Mouse (Mus musculus): ENCODE measurements around the gene Gdf7. TPM values are rescaled to one million over a fixed set of nuclear protein-coding genes. Genes with fewer than 3 reads are reported as not detected.

Gene Gdf7
- polyA plus RNA-seq, 1 experiment from 2014 or later: not detected

- Histone ChIP-seq H3K4me3 (no peak overlapping the region), H3K36me3 (ENCODE audit: poor library complexity, severe bottlenecking) (peaks cover 39% of the 10 kb centered on the region), H3K27ac (no peak overlapping the region; the same call in 1 of the 2 replicates), H3K9me3 (replicated peaks) (no peaks in the 10 kb centered on the region), H3K4me2 (no peak overlapping the region), H3K9ac (no peak overlapping the region), H3K4me1 (peaks cover 24% of the 10 kb centered on the region), H3K27me3 (no peaks in the 10 kb centered on the region)
- ATAC-seq: no peak
- WGBS: 80% methylated on average over 12 of the region's 12 CpGs
Observed at GRCm38 (mm10) chr12:8337286-8338060, 35.7 kb upstream of the Gdf7 start.

DNA sequence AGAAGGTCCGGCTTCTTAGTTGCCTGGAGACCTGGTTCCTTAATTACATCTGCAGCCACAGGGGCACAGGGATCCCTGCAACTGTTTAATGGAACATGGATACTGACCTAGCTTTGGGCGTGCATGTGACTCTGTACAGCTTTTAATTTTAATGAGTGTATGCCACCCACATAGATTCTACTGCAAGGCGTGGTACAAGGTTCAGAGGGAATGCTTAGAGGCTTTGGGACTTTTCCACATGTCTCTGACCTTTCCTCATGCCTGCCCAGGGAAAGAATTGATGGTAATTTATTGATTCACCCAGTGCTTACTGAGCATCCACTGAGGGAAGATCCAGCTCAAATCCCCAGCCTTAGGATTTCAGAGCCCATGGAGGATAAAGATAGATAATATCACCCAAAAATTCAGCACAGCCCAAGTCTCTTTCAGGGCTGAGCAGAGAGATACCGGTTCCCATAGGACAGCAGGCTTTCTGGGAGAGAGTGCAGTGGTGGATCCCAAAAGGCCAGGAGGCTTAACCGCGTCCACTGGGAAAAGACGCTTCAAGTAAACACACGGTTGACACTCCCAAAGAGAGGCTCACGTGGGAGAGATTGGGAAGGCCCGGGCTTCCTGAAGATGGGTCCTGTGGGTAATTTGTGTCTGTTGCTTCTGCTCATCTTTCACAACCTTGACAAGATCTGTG, 35.0 kb upstream of the Gdf7 start:
- H3K9me3 ChIP-seq (replicated peaks): no peaks in the 10 kb centered on the region
- no peak overlapping the region for H3K4me3 ChIP-seq
- ATAC-seq: no peak
- no peak overlapping the region for H3K4me2 ChIP-seq
- H3K27ac ChIP-seq: no peak overlapping the region
- peaks cover 31% of the 10 kb centered on the region for H3K4me1 ChIP-seq
- H3K27me3 ChIP-seq: no peaks in the 10 kb centered on the region
- 88% methylated on average over 10 of the region's 10 CpGs for WGBS
- H3K36me3 ChIP-seq (ENCODE audit: poor library complexity, severe bottlenecking): peaks cover 32% of the 10 kb centered on the region
- no peak overlapping the region for H3K9ac ChIP-seq

- Histone ChIP-seq H3K9me3 (replicated peaks) (no peaks in the 10 kb centered on the region), H3K9ac (no peak overlapping the region), H3K27ac (no peak overlapping the region), H3K4me3 (no peak overlapping the region), H3K4me1 (peaks cover 38% of the 10 kb centered on the region), H3K27me3 (no peaks in the 10 kb centered on the region), H3K4me2 (no peak overlapping the region), H3K36me3 (ENCODE audit: poor library complexity, severe bottlenecking) (peaks cover 30% of the 10 kb centered on the region)
- ATAC-seq: no peak
- 95% methylated on average over 2 of the region's 2 CpGs for WGBS
Observed at GRCm38 (mm10) chr12:8335503-8335902, 33.7 kb upstream of the Gdf7 start.

- Histone ChIP-seq H3K36me3 (ENCODE audit: poor library complexity, severe bottlenecking) (peaks cover 32% of the 10 kb centered on the region), H3K4me1 (peaks cover 25% of the 10 kb centered on the region), H3K4me3 (no peak overlapping the region), H3K4me2 (no peak overlapping the region), H3K9me3 (replicated peaks) (no peaks in the 10 kb centered on the region), H3K27me3 (no peaks in the 10 kb centered on the region), H3K9ac (no peak overlapping the region), H3K27ac (no peak overlapping the region)
- WGBS: 91% methylated on average over 4 of the region's 4 CpGs
- ATAC-seq: no peak
Observed at GRCm38 (mm10) chr12:8334261-8334660, 32.5 kb upstream of the Gdf7 start.

GRCm38 (mm10) chr12:8333617-8334016, 31.9 kb upstream of the Gdf7 start:
- Histone ChIP-seq H3K9ac (no peak overlapping the region), H3K4me1 (peaks cover 19% of the 10 kb centered on the region), H3K27ac (no peak overlapping the region), H3K4me2 (no peak overlapping the region), H3K9me3 (replicated peaks) (no peaks in the 10 kb centered on the region), H3K4me3 (no peak overlapping the region), H3K27me3 (no peaks in the 10 kb centered on the region), H3K36me3 (ENCODE audit: poor library complexity, severe bottlenecking) (peaks cover 33% of the 10 kb centered on the region)
- ATAC-seq: no peak
- 92% methylated on average over 8 of the region's 8 CpGs for WGBS

DNA sequence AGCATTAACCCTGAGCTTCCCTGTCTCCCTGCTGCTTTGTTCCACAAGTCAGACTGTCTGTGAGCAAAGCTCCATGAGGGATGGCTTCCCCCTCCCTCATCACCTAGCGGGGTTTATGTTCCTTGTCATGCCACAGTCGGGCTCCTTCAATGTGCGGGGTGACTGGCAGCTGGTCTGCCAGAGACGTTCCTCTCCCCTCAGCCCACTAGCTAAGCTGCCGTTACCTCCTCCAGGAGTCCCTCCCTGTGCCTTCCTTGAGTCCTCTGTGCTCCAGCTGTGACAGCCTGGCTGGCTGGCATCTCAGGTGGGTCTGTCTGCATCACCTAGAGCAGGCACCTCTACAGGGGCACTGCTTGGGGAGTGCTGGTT, 30.4 kb upstream of the Gdf7 start:
- H3K4me1 ChIP-seq: peaks cover 20% of the 10 kb centered on the region
- no peaks in the 10 kb centered on the region for H3K9me3 ChIP-seq (replicated peaks)
- H3K9ac ChIP-seq: 0 out of 2 replicates have a peak overlapping the region, but pooled peaks have one; percentile 8
- no peaks in the 10 kb centered on the region for H3K27me3 ChIP-seq
- ATAC-seq: peak; percentile 5; the same call in 1 of the 2 replicates
- H3K4me3 ChIP-seq: no peak overlapping the region
- 46% methylated on average over 5 of the region's 5 CpGs for WGBS
- peaks cover 22% of the 10 kb centered on the region for H3K36me3 ChIP-seq (ENCODE audit: poor library complexity, severe bottlenecking)
- no peak overlapping the region for H3K4me2 ChIP-seq
- H3K27ac ChIP-seq: no peak overlapping the region

DNA sequence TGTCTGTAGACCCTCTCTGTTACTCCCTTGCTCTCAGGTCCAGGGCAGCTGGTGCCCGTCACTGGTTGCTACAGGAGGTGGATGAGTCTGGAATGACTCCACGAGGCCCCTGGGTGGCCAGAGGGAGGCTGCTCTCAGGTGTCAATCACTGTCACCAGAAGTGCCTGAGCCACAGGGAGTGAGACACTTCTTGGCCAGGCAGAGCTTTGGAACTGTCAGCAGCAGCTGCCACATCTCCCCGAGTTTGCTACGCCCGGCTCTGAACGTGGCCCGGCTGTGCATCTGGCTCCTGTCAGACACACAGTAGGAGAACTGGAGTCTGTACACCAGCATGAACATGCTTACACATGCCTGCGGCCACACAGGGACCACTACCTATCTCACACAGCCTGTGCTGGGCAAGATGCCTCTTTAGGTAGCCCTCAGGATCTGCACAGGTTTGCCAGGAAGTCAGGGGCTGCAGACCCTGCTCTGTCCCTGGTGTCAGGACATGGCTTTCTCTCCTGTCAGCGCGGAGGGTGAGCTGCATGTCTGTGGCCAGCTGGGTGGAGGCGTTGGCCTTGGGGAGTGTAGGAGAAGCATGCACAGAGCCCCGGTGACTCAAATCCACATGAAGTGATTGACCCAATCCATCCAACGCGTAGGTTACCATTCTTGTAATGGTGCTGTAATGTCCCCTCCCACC, 29.9 kb upstream of the Gdf7 start:
- Histone ChIP-seq H3K4me1 (peaks cover 23% of the 10 kb centered on the region), H3K4me3 (no peak overlapping the region), H3K36me3 (ENCODE audit: poor library complexity, severe bottlenecking) (peaks cover 17% of the 10 kb centered on the region), H3K27ac (peak overlapping the region; percentile 57), H3K4me2 (no peak overlapping the region), H3K9me3 (replicated peaks) (no peaks in the 10 kb centered on the region), H3K27me3 (no peaks in the 10 kb centered on the region), H3K9ac (0 out of 2 replicates have a peak overlapping the region, but pooled peaks have one; percentile 8)
- ATAC-seq: 0 out of 2 replicates have a peak, but pooled peaks have one; percentile 1
- 72% methylated on average over 14 of the region's 14 CpGs for WGBS

- no peak overlapping the region for H3K9ac ChIP-seq
- no peak for ATAC-seq
- no peak overlapping the region for H3K4me2 ChIP-seq
- H3K27ac ChIP-seq: no peak overlapping the region
- 88% methylated on average over 7 of the region's 7 CpGs for WGBS
- peaks cover 23% of the 10 kb centered on the region for H3K4me1 ChIP-seq
- 0 out of 2 replicates have a peak, but pooled peaks cover 18% of the 10 kb centered on the region for H3K36me3 ChIP-seq (ENCODE audit: poor library complexity, severe bottlenecking)
- no peak overlapping the region for H3K4me3 ChIP-seq
- no peaks in the 10 kb centered on the region for H3K9me3 ChIP-seq (replicated peaks)
- no peaks in the 10 kb centered on the region for H3K27me3 ChIP-seq
Observed at GRCm38 (mm10) chr12:8329236-8329635, 27.5 kb upstream of the Gdf7 start.

DNA sequence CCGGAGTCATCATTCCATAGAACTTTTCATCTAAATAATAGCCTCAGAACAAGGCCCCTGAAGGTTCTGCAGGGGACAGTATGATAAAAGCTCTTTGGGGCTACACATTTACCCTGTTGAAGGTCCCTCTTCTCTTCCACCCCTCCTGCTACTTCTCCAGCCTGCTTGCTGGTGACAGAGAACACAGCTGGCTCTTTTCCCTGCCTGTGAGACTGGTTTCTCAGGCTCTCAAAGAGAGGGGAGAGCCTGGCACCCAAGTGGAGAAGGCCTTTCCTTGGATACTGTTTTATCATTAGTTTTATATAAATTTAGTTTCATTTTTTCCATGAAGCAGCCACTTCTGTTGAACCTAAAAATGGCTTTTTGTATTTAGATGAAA, 25.9 kb upstream of the Gdf7 start:
- no peak overlapping the region for H3K4me2 ChIP-seq
- H3K27me3 ChIP-seq: no peaks in the 10 kb centered on the region
- peaks cover 23% of the 10 kb centered on the region for H3K4me1 ChIP-seq
- 59% methylated on average over 1 of the region's 1 CpGs for WGBS
- no peaks in the 10 kb centered on the region for H3K9me3 ChIP-seq (replicated peaks)
- H3K27ac ChIP-seq: peak overlapping the region; percentile 69
- H3K4me3 ChIP-seq: no peak overlapping the region
- 0 out of 2 replicates have a peak, but pooled peaks cover 22% of the 10 kb centered on the region for H3K36me3 ChIP-seq (ENCODE audit: poor library complexity, severe bottlenecking)
- no peak for ATAC-seq
- H3K9ac ChIP-seq: peak overlapping the region; percentile 56

GRCm38 (mm10) chr12:8326825-8327674, 25.3 kb upstream of the Gdf7 start:
- Histone ChIP-seq H3K9me3 (replicated peaks) (no peaks in the 10 kb centered on the region), H3K4me2 (peak overlapping the region; percentile 31), H3K27me3 (no peaks in the 10 kb centered on the region), H3K36me3 (ENCODE audit: poor library complexity, severe bottlenecking) (peaks cover 24% of the 10 kb centered on the region; the same call in 1 of the 2 replicates), H3K4me3 (no peak overlapping the region), H3K27ac (peak overlapping the region; percentile 69), H3K4me1 (peaks cover 19% of the 10 kb centered on the region), H3K9ac (peak overlapping the region; percentile 56)
- WGBS: 16% methylated on average over 17 of the region's 17 CpGs
- ATAC-seq: peak; percentile 94

DNA sequence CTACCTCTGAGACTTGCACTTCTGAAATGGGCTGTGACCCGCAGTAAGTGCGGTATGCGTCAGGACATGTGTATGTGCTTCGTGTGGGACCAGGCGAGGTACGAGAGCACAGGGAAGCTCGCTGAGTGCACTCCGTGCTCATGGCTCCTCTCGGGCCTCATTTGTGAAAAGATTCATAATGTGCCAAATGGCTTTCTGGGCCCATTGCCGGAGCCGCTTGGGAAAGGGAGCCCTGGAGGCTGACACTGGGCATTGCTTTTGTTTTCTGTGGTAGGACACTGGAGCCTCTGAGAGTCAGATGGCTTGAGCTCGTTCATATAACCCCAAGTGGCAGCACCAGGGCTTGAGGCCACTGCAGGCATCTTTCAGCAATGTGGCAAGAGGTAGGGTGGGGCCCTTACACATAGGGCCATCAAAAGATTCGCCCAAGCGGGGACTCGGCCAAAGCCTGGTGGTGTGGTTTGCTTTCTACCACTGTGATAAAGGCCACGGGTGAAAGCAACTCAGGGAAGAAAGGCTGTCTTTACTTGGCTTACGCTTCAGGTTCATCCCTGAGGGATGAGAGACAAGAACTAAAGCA, 24.3 kb upstream of the Gdf7 start:
- H3K9me3 ChIP-seq (replicated peaks): no peaks in the 10 kb centered on the region
- no peak overlapping the region for H3K4me2 ChIP-seq
- H3K4me3 ChIP-seq: no peak overlapping the region
- no peak overlapping the region for H3K9ac ChIP-seq
- H3K4me1 ChIP-seq: peaks cover 9% of the 10 kb centered on the region
- WGBS: 94% methylated on average over 17 of the region's 17 CpGs
- no peak for ATAC-seq
- H3K36me3 ChIP-seq (ENCODE audit: poor library complexity, severe bottlenecking): peaks cover 34% of the 10 kb centered on the region; the same call in 1 of the 2 replicates
- H3K27me3 ChIP-seq: no peaks in the 10 kb centered on the region
- no peak overlapping the region for H3K27ac ChIP-seq

Measured in forebrain, embryonic 13.5 days (tissue).